Mouse (Mus musculus) midbrain, embryonic 10.5 days (tissue): ENCODE results near the gene Uqcc3. TPM values are rescaled to one million over a fixed set of nuclear protein-coding genes. Genes with fewer than 3 reads are reported as not detected.
"Not testable (repeated sequence)": the region's sequence is repeated elsewhere in the genome, so short reads cannot be mapped to it uniquely, and the experiment has no call there.

Source experiments
- DNase-seq: peaks from one replicate; pipeline ENCODE4 v3.0.0-alpha.2; 2017; ENCODE audit warnings: low spot score
- H3K27ac ChIP-seq: fragments of 300-500 bp; sonication (generic); replicated peaks from 2 replicates; pipeline ENCODE4 v1.5.1; 2016; ENCODE audit warnings: mild to moderate bottlenecking
- H3K27me3 ChIP-seq: fragments of 300-500 bp; sonication (generic); 2 replicates; pipeline ENCODE4 v1.6.1; 2016; ENCODE audit warnings: low read depth, mild to moderate bottlenecking; ENCODE audit not compliant: poor library complexity, severe bottlenecking
- H3K36me3 ChIP-seq: fragments of 300-500 bp; sonication (generic); 2 replicates; pipeline ENCODE4 v1.6.1; 2016; ENCODE audit warnings: mild to moderate bottlenecking, moderate library complexity
- H3K4me1 ChIP-seq: fragments of 300-500 bp; sonication (generic); 2 replicates; pipeline ENCODE4 v1.6.1; 2016
- H3K4me3 ChIP-seq: fragments of 300-500 bp; sonication (generic); 2 replicates; pipeline ENCODE4 v1.5.1; 2016; ENCODE audit warnings: mild to moderate bottlenecking, moderate library complexity
- H3K9me3 ChIP-seq: fragments of 300-500 bp; sonication (generic); replicated peaks from 2 replicates; pipeline ENCODE4 v1.6.1; 2016; ENCODE audit warnings: mild to moderate bottlenecking
- WGBS: fragments of 180-500 bp; shearing (Covaris S2); methylation state at CpG from one replicate; pipeline ENCODE4 v1.1.7; 2016; 5-methylcytosine and 5-hydroxymethylcytosine counted together
- polyA plus RNA-seq: library from polyadenylated mRNA; unstranded; fragments of >200 nt; fragmentation: Nextera tagmentation; extraction: Ambion mirVana; gene quantifications from 2 replicates; pipeline ENCODE4 v1.2.1, GENCODE M21; 2016

Uqcc3 gene
- polyA plus RNA-seq, 1 experiment from 2014 or later, result 58.2 TPM

DNA sequence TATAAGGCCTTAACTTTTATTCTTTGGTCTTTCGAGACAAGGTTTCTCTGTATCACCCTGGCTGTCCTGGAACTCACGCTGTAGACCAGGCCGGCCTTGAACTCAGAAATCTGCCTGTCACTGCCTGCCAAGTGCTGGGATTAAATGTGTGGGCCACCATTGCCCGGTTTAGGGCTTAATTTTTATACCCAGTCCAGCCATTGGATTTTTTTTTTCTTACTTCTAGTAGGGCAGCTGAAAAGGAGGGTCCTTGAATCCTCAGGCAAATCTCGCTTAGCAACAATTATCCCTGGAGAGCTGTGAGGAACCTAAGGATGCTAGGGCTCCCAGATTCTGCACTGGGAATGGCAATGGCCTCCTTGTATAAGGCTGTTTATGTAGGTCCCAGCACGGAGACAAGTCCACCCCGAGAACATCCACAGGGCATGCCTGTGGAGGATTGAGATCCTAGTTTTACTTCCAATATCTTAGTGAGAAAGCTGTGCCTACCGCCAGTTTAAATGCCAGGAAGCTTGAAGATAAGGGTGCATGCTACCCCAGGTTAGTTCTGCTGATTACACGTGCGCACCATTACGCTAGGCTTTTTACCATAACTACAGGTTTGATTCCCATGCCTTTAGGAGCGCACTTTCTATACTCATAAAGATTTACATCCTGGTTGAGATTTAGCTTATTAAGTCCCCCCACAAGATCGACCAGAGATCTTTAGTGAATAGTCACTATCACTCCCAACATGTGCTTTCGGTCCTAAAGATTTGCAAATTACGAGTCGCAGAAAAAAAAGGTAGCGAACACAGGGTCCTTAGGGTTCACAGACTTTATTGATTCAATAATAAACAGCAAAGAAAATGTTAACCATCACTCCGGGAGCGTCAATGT is 7.1 kb upstream of the Uqcc3 start:
- H3K36me3 ChIP-seq, result peaks cover 21% of the 10 kb centered on the region
- H3K9me3 ChIP-seq, result no peaks in the 10 kb centered on the region
- H3K27me3 ChIP-seq, result no peaks in the 10 kb centered on the region
- WGBS, result 18% methylated on average over 19 of the region's 19 CpGs
- peak overlapping the region; percentile 94 for H3K27ac ChIP-seq
- no peak for DNase-seq
- peak overlapping the region; percentile 77 for H3K4me3 ChIP-seq
- H3K4me1 ChIP-seq, result peaks cover 29% of the 10 kb centered on the region

DNA sequence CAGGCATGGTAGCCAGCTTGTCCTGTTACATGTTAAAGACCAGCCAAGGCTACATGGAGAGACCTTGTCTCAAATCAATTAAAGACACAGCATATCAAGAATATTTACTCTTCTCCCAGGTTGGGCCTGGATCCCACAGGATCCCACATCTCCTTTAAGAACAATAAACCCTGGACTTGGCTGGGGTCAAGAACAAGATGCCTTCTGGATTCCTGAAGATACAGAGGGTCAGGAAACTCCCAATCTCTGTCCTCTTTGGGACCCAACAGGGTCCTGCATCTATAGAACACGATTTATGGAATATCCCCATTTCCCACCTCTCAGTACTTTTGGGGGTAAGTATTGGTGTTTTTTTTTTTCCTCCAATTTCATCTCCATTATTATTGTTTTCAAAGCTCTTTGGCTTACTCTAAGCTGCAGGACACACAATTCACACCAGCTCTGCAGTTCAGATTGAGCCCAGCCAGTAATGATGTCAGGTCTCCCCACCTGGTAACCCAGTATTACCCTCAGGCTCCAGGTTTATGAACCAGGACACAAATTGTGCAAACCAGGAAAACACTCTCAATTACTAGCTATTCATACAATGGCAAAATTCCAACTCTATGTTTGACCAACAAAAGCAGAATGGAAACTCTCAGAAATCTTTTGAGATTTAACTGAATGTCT is 6.3 kb upstream of the Uqcc3 start:
- Histone ChIP-seq H3K4me3 (peak overlapping the region; percentile 77), H3K27me3 (no peaks in the 10 kb centered on the region), H3K36me3 (peaks cover 21% of the 10 kb centered on the region), H3K4me1 (peaks cover 24% of the 10 kb centered on the region), H3K9me3 (no peaks in the 10 kb centered on the region), H3K27ac (peak overlapping the region; percentile 94)
- DNase-seq, result no peak
- 57% methylated on average over 1 of the region's 1 CpGs for WGBS

DNA sequence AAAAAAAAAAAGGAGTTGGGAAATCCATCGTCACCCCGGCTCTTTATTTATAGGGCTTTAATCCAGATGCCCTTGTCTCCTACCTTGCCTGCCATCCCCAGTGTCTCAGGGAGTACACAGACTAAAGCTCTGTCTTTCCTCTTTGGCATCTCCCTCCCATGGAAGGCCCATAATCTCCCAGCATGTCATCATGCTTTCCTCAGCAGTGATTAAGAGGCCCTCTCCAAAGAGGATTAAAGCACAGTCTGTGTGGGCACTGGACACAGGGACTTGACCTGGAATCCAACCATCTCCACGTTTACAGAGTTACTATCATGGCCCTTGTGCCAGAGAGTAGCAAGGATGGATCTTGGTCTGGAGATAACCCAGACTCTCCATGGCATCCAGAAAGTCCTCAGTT is 2.9 kb upstream of the Uqcc3 start, which contains the start of the genes Lbhd1 and Gm49403:
Gene Lbhd1 (plus strand): TSS at position 117 of the 400 bp plus-strand sequence.
Gene Gm49403 (plus strand): TSS at position 315 of the 400 bp plus-strand sequence.
- no peaks in the 10 kb centered on the region for H3K27me3 ChIP-seq
- H3K4me3 ChIP-seq, result no peak within 1 kb of the TSS
- DNase-seq, result no peak
- whole genome bisulfite sequencing, result 72% methylated on average over 3 of the region's 3 CpGs
- no peak within 1 kb of the TSS for H3K27ac ChIP-seq
- peaks cover 30% of the 10 kb centered on the region for H3K4me1 ChIP-seq
- H3K9me3 ChIP-seq, result no peaks in the 10 kb centered on the region
- 0 out of 2 replicates have a peak, but pooled peaks cover 8% of the 10 kb centered on the region for H3K36me3 ChIP-seq

DNA sequence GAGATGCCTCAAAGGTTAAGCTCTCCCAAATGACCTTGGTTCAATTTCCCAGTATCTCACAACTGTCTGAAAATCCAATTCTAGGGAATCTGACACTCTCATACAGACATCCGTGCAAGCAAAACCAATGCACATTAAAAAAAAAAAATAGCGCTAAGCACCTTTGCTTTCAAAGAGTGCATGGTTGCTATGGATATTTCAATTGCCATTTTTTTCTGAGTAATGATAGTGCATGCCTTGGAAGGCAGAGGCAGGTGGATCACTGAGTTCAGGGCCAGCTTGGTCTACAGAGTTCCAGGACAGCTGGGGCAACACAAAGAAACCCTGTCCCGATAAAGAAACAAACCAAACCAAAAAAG is 290 bp upstream of the Uqcc3 start:
- 22% methylated on average over 3 of the region's 3 CpGs for WGBS
- no peaks in the 10 kb centered on the region for H3K9me3 ChIP-seq
- DNase-seq, result no peak
- peaks cover 15% of the 10 kb centered on the region for H3K4me1 ChIP-seq
- peak overlapping the region; percentile 89 for H3K27ac ChIP-seq
- H3K27me3 ChIP-seq, result no peaks in the 10 kb centered on the region
- H3K36me3 ChIP-seq, result peaks cover 33% of the 10 kb centered on the region
- peak overlapping the region; percentile 78 for H3K4me3 ChIP-seq

DNA sequence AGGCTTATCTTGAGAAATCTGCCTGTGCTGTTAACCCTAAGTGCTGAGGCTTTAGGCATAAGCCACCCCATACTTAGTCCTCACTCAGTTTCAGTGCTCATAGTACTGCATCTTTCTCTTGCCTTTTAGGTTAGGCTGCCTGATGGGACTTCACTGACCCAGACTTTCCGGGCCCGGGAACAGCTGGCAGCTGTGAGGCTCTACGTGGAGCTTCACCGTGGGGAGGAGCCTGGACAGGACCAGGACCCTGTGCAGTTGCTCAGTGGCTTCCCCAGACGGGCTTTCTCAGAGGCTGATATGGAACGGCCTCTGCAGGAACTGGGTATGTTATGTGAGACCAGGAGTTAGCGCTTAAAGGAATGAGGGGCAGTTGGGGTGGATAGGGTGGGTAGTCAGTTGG is 5.7 kb downstream of the Uqcc3 start:
- Histone ChIP-seq H3K4me3 (no peak overlapping the region), H3K27me3 (no peaks in the 10 kb centered on the region), H3K4me1 (peaks cover 21% of the 10 kb centered on the region), H3K9me3 (no peaks in the 10 kb centered on the region), H3K36me3 (peaks cover 65% of the 10 kb centered on the region), H3K27ac (no peak overlapping the region)
- WGBS, result 94% methylated on average over 7 of the region's 7 CpGs
- DNase-seq, result no peak

DNA sequence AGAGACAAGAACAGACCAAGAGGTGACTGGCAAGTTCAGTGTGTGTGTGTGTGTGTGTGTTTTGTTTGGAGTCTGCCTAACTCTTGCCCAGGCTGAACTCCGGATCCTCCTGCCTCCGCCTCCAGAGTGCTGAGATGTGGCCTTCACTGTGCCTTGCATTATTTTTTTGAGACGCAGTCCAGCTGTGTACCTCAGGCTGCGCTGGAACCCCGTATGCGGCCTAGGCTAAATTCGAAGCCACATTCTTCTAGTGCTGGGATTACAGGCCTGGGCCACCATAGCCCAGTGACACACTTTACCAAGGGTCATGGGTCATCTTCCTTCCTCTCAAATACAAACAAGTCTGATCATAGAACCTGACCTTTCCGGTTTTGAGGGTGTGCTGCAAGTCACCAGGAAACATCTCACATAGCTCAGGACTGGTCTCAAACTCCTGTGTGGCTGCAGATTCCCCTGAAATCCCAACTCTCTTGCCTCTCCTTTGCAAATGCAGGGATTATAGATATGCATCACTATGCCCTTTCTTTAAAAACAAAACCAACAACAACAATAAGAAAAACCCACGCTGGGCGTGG is 8.4 kb downstream of the Uqcc3 start:
- H3K9me3 ChIP-seq, result no peaks in the 10 kb centered on the region
- H3K27ac ChIP-seq, result peak overlapping the region; percentile 92
- no peak for DNase-seq
- 78% methylated on average over 10 of the region's 10 CpGs for WGBS
- peaks cover 44% of the 10 kb centered on the region for H3K36me3 ChIP-seq
- peak overlapping the region; percentile 91 for H3K4me3 ChIP-seq
- H3K27me3 ChIP-seq, result no peaks in the 10 kb centered on the region
- H3K4me1 ChIP-seq, result peaks cover 13% of the 10 kb centered on the region

DNA sequence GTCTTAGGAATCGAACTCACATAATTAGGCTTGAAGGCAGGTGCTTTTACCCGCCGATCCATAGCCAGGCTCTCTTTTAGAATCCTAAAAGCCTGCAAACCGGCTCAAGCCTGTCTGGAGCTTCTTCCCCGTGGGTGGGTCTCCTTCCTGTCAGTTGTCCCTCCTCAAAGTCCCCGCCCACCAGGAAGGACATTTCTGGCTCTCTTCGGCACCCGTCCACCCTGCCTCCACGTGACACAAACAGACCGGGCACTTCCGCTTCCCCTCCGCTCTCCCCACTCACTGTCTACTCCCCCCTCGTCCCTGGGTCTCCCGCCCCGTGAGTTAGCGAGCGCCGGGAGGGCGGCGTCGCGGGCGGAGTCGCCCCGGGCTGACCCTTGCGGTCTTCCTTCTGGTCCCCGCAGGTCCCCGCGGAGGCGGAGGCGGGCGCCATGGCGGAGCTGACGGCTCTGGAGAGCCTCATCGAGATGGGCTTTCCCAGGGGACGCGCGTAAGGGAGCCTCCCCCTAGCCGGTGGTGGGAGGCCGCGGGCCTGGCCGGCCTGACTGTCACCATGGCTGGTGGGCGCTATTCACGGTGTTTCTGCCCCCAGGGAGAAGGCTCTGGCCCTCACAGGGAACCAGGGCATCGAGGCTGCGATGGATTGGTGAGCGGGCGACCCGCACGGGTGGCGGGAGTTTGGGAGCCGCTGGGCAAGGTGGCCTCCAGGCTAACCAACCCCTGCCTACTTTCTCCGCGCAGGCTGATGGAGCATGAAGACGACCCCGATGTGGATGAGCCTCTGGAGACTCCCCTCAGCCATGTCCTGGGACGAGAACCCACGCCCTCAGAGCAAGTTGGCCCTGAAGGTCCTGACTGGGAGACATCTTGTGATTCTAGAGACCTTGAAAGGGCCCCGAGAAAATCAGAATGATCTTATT is 9.2 kb downstream of the Uqcc3 start, which contains the start of gene Ubxn1:
Gene Ubxn1 (plus strand): TSS at position 230 of the 920 bp plus-strand sequence.
- Histone ChIP-seq H3K9me3 (no peaks in the 10 kb centered on the region), H3K27ac (peak within 1 kb of the TSS; percentile 92), H3K4me3 (peak within 1 kb of the TSS; percentile 91), H3K27me3 (no peaks in the 10 kb centered on the region), H3K4me1 (peaks cover 13% of the 10 kb centered on the region), H3K36me3 (peaks cover 37% of the 10 kb centered on the region)
- WGBS, result 2% methylated on average over 59 of the region's 59 CpGs
- DNase-seq, result peak; percentile 96

DNA sequence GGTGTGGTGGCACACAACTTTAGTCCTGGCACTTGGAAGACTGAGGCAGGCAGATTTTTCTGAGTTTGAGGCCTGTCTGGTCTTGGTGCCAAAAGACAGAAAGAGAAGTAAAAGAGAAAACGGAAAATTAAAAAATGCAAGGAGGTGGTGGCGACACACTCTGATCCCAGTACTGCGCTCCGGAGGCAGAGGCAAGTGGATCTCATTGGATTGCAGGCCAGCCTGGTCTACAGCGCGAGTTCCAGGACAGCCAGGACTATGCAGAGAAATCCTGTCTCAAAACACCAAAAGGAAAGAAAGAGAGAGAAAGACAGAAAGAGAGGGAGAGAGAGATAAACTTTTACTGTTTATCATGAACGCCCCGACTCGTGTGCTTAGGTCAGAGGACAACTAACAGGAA is 9.9 kb downstream of the Uqcc3 start:
- peak overlapping the region; percentile 92 for H3K27ac ChIP-seq

DNA sequence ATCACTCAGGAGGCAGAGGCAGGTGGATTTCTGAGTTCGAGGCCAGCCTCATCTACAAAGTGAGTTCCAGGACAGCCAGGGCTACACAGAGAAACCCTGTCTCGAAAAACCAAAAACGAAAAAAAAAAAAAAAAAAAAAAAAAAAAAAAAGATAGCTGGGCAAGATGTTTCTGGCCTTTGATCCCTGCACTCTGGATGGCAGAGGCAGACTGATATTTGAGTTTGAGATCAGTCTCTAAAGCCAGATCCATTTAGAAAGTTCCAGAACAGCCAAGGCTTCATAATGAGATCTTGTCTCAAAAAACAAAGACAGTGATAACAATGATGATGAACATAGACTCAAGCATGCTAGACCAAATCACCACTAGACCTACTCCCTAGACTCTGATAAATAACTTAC is 10.3 kb downstream of the Uqcc3 start:
- H3K27ac ChIP-seq, result not testable (repeated sequence)
- peaks cover 13% of the 10 kb centered on the region for H3K4me1 ChIP-seq
- WGBS, result 75% methylated on average over 3 of the region's 3 CpGs

More for the DNA sequence above, 9.9 kb downstream of the Uqcc3 start:
- Histone ChIP-seq H3K4me1 (peaks cover 13% of the 10 kb centered on the region), H3K9me3 (no peaks in the 10 kb centered on the region), H3K36me3 (peaks cover 30% of the 10 kb centered on the region), H3K4me3 (peak overlapping the region; percentile 91), H3K27me3 (no peaks in the 10 kb centered on the region)
- 67% methylated on average over 9 of the region's 9 CpGs for WGBS
- no peak for DNase-seq

DNA sequence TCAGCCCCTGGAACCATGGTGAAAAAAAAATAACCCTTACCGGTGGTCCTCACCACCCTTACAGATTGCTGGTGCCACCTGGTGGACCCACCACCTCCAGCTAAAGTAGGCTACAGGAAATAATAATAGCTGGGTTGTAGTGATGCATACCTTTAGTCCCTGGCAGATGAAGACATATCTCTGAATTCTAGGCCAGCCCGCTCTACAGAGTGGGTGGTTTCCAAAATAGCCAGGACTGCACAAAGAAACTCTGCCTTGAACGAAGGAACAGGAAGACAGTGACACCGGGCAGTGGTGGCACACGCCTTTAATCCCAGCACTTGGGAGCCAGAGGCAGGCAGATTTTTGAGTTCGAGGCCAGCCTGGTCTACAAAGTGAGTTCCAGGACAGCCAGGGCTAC is 16.5 kb downstream of the Uqcc3 start:
- 85% methylated on average over 6 of the region's 6 CpGs for WGBS
- DNase-seq, result no peak
- Histone ChIP-seq H3K9me3 (no peaks in the 10 kb centered on the region), H3K4me3 (no peak overlapping the region), H3K27ac (no peak overlapping the region), H3K36me3 (no peaks in the 10 kb centered on the region), H3K4me1 (no peaks in the 10 kb centered on the region), H3K27me3 (no peaks in the 10 kb centered on the region)

More for the DNA sequence above, 10.3 kb downstream of the Uqcc3 start:
- DNase-seq, H3K9me3 ChIP-seq, H3K4me3 ChIP-seq, H3K27me3 ChIP-seq: not testable (repeated sequence)
- peaks cover 25% of the 10 kb centered on the region for H3K36me3 ChIP-seq

DNA sequence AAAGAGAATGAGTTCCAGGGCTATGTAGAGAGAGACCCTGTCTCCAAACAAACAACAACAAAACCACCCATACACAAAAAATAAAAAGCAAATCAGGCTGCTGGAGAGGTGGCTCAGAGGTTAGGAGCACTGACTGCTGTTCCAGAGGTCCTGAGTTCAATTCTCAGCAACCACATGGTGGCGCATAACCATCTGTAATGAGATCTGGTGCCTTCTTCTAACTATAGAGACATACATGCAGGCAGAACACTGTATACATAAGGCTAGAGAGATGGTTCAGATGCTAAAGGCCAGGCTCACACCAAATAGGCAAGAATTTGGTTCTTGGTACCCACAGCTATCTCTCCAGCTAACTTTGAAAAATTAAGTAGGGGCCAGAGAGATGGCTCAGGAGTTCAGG is 21.7 kb downstream of the Uqcc3 start:
- Histone ChIP-seq H3K9me3 (no peaks in the 10 kb centered on the region), H3K4me1 (no peaks in the 10 kb centered on the region), H3K27ac (no peak overlapping the region), H3K27me3 (no peaks in the 10 kb centered on the region), H3K36me3 (no peaks in the 10 kb centered on the region), H3K4me3 (no peak overlapping the region)
- DNase-seq, result no peak
- WGBS, result 25% methylated on average over 1 of the region's 1 CpGs

DNA sequence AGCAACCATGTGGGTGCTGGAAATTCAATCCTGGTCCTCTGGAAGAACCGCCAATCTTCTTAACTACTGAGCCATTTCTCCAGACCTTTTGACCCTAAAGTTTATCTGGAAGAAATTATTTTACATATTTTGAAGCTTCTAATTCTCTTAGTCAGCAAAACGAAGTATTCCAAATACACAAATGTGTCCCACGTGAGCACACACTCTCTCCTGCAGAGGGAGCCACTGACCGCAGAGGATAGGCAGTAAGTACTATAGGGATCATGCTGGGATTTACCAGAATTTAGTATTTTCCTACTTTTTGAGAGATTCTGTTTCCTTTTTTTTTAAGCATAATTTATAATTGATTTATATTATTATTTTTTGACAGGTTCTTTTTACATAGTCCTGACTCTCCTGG is 23.0 kb downstream of the Uqcc3 start:
- H3K36me3 ChIP-seq, result no peaks in the 10 kb centered on the region
- H3K4me3 ChIP-seq, result no peak overlapping the region
- no peaks in the 10 kb centered on the region for H3K27me3 ChIP-seq
- H3K27ac ChIP-seq, result no peak overlapping the region
- WGBS, result 46% methylated on average over 4 of the region's 4 CpGs
- H3K4me1 ChIP-seq, result no peaks in the 10 kb centered on the region
- no peak for DNase-seq
- no peaks in the 10 kb centered on the region for H3K9me3 ChIP-seq
